Mouse (Mus musculus): ENCODE measurements around the gene Adm2.

The Adm2 gene

DNA sequence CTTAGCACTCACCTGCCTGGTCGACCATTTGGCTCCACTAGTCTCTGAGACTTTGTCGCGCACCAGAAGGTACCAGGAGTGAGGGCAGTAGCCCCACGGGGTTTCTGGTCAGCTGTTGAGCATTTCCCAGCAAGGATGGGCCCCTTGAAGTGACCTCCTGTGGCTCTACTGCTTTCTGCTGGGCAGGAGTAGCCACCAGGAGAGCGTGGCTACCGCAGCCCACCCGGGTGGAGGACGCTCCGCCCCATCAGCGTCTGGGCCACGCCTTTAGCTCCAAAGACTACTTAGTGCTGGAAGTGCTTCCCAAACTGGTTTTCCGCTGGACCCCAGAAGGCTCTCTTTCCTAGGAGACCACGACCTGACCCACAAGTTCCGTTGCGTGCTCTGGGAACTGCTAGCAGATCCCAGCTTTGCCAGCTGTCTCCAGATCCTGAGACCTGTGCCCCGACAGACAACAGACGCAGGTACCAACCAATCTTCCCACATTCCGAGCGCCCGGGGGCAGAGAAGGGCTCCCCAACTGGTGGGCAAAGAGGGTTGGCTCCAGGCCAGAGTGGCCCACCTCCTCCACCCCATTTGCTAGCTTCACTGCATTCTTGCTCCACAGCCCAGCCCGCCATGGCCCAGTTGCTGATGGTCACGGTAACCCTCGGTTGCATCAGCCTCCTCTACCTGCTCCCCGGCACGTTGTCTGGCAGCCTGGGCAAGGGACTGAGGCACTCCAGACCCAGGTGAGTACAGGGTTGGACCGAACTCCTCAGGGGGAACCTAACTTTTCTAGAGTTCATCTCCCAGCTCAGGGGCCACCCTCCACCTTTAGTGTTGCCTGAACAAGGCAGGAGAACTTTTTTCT, at the start of gene Adm2:
Adm2 (plus strand) TSS at position 51 of the 853 bp plus-strand sequence.
- DNase-seq (ENCODE audit: low spot score in 2 of 2) = no peak

DNA sequence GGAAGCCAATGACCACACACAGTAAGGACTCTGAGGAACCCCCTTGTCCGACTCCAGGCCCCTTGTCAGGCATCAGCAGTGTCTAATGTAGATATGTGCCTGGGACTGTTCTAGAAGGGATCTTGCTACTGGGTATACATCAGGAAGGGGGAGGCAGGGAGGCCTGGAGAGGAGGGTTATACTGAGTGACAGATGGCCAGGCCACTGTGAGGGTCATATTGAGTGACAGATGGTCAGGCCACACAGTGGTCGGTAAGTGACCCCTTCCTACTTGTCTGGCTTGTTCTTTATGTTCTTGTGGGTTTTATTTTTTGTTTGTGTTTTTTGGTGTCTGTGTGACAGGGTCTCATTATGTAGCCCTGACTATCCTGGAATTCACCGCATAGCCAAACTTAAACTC, 47.0 kb upstream of the Adm2 start:
- no peak for DNase-seq (ENCODE audit: low spot score in 2 of 2)

DNA sequence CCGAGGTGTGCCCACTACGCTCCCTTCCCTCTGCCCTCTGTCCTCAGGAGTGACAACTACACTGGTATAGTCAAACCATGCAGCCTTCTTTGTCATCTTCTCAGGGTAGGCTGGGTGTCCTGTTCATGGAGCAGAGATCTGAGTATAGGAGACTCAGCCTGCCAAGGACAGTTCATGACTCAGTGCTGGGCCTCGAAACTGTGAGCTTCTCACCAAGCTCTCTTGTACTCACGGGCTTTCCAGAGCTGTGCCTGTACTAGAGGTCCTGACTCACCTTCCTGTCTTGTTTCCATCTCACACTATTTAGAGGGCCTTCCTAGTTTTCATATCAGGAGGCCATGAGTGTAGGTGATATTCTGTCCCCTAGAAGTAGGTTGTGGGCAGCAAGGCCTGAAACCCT, 45.2 kb upstream of the Adm2 start:
- DNase-seq (ENCODE audit: low spot score in 2 of 2) = no peak

DNA sequence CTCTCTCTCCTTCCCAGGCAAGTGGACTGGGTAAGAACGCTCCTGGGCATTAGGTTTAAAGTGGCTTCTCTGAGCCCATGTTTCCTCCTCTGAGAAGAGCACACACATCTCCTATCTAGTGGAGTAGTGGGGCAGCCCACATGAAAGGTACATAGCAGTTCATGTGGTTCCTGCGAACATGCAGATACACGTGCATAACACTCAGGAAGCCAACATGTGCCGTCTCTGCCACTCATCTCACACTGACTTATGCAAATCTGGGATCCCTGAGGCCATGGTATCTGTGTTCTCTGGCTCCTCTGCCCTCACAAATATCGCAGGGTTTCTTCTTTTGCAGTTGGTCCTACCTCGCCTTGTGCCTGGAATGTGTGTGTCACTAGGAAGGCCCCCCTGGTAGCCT, 40.0 kb upstream of the Adm2 start:
- no peak for DNase-seq (ENCODE audit: low spot score in 2 of 2)

DNA sequence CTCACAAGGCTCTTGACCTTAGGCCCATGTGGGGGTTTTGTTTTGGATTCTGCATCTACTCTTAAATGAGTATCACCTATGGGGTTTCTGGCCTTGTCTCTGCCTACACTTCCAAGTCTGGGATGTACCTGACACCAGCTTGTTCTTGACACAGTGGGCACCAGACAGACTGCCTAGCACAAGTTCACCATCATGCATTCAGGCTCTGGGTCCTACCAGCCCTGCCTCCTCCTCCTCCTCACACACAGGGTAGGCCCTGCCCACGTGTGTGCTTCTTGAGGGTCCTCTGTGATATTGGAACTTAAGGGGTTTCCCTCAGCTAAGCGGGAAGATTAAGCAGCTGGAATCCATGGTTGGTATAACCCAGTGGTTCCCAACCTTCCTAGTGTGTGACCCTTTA, 38.4 kb upstream of the Adm2 start:
- no peak for DNase-seq (ENCODE audit: low spot score in 2 of 2)

DNA sequence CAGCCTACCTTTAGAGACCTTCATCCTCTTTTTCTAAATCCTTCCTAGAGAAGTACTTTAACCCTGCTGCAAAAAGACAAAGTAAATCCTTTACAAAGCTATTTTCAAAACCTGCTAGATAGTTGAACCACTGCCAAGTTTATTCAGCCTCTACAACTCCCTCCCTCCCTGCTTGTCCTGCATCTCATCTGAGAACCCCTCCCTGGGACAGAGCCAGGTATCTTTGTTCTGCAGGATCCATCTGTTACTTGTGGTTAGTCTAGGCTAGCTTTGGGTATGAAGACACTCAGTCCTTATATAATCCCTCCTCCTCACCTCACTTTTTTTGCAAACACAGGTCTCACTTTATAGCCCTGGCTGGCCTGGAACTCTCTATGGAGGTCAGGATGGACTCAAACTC, 37.5 kb upstream of the Adm2 start:
- no peak for DNase-seq (ENCODE audit: low spot score in 2 of 2)

DNA sequence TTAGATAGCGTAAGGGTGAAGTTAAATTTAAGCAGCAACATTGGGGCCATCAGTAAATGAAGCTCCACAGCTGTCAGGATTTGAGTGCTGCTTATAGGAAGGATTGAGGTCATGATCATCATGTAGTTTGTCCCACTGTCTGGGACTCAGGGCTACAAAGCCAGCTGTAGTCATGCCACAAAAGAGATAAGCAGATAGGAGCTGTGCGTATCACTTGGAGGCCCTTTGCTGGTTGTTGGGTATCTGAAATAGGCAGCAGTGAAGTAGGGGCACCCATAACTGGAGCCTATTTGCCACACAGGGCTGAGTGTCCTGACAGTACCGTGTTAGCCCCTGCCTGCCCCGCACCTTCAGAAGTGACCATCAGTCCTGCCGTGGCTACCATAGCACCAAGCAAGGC, 37.0 kb upstream of the Adm2 start:
- no peak for DNase-seq (ENCODE audit: low spot score in 2 of 2)

DNA sequence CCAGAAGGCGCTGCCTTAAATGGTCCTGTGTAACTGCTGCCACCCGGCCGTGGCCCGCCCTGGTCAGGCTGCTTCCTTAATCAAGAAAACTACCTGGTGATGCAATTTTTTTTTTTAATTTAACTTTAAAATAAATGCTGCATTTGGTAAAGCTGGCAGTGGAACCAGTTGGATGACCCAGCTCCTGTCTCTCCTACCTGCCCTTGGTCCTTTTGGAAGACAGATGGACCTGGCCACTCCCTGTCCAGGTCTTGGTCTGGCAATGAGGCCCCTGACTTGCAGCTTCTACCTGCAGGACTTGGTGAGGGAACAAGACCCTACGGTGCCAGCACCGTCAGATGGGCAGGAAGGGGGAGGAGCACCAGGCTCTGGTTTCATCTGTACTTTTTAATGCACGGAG, 36.4 kb upstream of the Adm2 start:
- DNase-seq (ENCODE audit: low spot score in 2 of 2) = no peak

DNA sequence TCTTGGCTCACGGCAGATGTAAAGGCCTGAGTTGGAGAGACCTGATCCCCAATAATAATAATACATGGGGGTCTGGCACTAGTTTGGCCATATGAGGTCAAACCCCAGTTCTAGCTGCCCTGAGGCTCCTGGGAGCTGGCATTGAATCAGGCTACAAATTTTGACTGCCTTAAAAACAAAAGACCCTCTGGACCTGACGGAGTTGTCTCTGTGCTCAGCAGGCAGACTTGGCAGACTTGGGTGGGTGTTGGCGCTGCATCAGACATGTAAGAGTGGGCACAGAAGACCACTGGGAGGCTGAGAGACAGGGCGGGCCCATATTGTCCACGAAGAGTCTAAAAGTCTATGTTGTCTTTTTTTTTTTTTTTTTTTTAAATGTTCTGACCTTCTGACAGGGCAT, 35.9 kb upstream of the Adm2 start:
- no peak for DNase-seq (ENCODE audit: low spot score in 2 of 2)

DNA sequence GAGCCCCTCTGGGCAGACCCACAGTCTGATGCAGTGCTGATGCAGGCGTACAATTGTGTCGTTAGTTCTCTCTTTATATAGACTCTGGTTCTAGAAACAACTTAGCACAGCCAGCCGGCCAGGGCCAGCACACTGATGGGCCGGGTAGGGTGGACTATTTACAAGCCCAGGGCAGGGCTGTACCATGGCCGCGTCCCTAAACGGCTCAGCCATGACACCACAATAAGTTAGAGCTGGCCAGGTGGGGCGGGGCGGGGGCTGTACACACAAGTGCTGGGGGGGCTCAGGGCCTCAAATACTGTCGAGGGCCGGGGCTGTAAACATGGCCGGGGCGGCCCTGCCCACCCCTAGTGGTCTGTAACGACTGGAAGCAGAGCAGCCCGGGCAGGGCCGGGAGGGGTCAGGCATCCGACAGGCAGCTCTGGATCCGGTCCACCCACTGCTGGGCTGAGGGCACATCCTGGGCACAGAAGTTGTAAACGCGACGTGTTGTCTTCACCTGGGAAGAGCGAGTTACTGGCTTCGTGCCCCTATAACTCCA, 34.2 kb upstream of the Adm2 start:
- DNase-seq (ENCODE audit: low spot score in 2 of 2) = no peak

DNA sequence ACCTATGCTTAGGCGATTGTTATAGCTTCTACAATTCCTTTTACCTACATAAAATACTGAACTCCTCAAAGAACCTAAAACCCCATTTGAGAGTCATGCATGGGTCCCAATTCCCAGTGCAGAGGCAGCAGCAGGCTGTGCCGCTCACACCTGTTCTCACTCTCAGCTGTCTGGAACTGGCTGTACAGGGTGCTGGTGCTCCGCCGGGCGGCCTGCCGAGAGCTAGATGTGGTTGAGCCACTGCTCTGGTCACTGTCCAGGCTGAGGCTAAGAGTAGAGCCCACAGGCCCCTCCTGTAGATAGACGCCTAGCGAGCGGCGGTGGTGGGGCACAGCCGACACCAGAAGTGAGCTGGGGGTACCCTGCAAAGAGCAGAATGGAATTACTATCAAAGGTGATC, 33.1 kb upstream of the Adm2 start:
- no peak for DNase-seq (ENCODE audit: low spot score in 2 of 2)

DNA sequence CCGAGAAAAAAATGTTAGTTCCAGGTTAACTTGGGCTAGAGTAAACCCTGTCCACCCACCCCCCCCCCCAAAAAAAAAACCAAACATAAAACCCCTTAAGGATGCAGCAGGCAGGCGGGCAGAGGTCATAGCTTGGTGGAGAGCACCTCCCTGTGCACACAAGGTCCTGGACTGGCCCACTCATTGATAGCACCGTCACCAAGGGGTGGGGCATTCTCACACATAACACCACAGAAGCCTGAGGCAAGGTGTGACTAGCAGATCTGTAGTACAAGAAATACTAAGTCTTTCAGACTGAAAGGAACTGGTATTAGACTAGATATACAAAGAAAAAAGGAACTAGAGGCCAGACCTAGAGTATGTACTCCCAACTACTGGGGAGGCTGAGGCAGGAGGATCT, 31.0 kb upstream of the Adm2 start:
- no peak for DNase-seq (ENCODE audit: low spot score in 2 of 2)

DNA sequence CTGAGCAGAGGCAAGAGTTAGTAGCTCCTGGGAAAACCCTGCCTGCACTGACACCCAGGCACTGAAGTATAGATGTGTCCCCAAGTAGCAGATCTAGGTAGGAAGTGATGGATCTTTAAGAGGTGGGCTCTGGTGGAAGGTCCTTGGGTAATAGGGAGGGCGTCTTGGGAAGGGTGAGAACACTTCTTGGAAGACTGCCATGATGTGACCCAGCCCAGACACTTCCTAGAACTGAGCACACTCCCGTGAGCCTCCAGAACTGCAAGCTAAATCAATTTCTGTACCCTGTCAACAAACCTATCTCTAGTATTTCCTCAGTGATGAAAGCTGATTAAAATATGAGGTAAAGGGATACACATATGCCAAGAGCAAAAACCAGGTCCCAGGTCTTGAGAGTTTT, 29.7 kb upstream of the Adm2 start:
- no peak for DNase-seq (ENCODE audit: low spot score in 2 of 2)

DNA sequence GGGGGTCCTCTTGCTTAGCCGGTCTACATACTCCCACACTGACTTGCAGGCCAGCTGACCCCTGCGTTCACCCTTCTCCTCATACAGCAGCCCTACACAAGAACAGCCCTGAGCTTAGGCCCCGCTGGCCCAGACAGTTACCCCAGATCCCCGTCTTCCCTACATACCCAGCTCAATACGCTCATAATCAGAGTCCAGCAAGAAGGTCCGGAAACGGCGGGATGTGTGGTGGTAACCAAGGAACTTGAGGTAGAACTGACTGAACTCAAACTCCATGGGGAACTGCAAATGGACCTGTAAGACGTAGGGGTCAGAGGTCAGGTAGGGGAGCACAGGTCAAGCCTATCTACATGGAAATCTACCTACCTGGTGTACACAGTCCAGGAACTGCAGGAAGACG, 28.7 kb upstream of the Adm2 start:
- no peak for DNase-seq (ENCODE audit: low spot score in 2 of 2)

DNA sequence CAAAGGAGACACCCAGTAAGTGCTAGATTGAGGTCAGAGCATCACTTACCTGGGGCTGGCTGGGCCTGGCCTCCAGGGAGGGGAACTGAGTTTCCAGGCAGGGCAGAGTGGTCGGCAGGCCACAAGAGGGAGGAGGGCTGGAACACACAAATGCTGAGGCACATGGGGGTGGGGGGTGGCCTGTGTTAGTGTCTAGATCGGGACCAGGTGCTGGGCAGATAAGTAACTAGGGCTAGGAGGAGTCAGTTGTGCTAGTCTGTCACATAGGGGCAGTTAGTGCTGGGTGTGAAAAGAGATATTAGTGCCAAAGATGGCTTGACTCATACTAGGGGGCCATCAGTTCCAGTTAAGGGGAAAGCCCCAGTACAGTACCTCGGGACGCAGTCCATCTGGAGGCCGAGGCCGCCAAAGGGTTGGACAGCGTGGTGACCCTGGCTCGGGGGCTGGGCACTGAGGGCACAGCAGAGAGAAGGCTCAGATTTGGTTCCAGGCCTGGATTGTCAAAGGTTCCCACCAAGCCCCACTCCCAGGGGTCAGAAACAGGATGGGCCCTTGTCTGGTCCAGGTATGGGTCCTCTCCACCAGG, 26.8 kb upstream of the Adm2 start:
- DNase-seq (ENCODE audit: low spot score in 2 of 2) = no peak

DNA sequence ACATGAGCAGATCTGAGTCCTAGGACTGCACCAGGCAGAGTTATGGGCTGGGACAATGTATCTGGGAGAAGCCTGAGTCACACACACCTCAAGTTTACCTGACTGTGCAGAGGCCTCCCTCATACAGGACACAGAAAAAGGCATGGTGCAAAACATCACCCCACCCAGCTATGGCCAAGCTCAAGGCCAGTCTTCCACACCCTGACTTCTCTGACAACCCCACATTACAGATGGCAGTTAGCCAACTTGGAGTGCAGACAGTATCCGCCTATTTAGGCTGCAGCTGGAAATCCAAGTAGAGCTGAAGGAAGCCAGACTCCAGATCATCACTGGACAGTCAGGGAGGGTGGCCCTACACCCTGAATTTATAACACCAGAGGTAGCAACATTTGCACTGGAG, 26.1 kb upstream of the Adm2 start:
- no peak for DNase-seq (ENCODE audit: low spot score in 2 of 2)

DNA sequence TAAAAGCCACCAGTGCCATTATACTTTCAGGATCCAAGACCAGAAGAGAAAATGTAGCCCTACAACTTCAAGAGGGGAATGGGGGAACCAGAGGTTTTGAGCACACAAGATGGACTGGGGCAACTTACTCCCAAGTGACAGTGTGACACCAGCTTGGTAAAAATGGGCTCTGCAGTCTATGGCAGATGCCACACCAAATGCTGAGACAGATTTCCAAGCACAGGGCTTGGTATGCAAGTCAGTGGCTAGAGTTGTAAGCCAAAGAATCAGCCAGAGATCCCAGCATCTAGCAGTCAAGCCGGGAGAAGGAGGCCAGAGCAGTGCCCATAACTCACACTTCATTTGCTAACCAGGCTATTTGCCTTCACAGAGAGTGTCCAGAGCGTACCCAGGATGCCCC, 24.8 kb upstream of the Adm2 start:
- no peak for DNase-seq (ENCODE audit: low spot score in 2 of 2)

DNA sequence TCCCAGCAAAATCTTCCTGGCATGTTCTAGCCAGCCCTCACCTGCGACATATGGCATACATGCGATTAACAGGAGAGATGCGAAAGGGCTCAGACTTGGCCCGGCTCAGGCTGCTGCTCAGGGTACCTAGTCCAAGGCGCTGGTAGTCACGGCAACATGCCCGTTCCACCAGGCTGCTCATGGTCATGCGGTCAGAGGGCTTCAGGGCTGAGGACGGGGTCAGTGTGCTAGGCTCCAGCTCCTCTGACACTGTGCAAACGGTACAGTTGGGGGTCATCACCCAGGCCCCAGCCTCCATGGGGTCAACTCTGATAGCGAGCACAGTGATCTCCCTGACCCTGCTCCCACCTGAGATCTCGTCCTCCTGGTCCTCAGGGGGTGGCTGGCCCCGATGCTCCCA, 22.3 kb upstream of the Adm2 start:
- no peak for DNase-seq (ENCODE audit: low spot score in 2 of 2)

DNA sequence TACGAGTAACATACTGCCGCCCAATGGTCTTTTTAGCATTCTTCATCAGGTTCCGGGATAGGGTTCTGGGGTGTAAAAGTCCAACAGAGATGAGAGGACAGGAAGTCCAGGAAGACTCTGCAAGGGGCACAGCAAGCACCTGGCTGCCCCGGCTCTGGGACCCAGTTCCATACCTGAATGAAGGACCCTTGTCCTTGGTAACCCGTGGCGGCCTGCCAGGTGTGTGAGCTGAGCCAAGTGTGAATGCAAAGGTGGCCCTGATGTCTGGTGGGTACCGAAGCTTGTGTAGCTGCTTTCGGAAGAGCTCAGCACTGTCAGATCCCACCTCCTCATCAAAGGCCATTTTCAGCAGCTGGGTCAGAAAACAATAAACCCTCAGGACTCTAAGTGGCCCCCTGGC, 21.9 kb upstream of the Adm2 start:
- no peak for DNase-seq (ENCODE audit: low spot score in 2 of 2)

DNA sequence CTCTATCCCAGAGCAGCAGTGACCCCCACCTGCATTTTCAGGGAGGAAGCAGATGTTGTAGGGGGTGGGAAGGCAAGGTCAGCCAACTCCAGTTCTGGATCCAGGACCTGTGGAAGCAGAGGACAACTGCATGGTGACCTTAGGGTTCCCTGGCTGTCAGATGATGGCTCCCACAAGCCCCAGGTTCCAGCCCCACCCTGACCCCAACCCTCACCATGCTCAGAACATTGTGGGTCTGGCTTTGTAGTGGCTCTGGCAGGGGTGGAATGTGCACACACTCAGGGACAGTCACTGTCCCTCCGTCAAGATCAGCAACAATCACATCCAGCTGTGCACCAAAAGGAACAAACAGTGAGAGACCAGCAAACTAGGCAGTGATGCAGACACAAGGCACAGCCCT, 16.6 kb upstream of the Adm2 start:
- DNase-seq (ENCODE audit: low spot score in 2 of 2) = no peak

DNA sequence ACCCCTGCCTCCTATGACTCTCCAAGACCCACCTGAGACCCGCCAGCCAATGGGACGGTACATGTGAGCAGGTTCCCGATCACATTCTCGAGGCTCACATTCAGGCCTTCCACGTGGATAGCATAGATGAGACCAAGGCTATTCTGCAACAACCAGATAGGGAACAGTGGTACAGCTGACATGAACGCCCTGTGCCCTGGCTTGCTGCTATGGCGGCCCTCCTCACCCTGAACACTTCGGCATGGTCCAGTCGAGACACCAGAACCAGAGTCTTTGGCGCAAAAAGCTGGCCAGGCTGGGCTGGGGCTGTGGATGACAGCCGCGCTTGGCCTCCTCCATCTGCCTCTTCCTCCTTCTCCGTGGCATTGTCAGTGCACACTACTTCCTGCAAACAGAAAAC, 15.1 kb upstream of the Adm2 start:
- no peak for DNase-seq (ENCODE audit: low spot score in 2 of 2)

DNA sequence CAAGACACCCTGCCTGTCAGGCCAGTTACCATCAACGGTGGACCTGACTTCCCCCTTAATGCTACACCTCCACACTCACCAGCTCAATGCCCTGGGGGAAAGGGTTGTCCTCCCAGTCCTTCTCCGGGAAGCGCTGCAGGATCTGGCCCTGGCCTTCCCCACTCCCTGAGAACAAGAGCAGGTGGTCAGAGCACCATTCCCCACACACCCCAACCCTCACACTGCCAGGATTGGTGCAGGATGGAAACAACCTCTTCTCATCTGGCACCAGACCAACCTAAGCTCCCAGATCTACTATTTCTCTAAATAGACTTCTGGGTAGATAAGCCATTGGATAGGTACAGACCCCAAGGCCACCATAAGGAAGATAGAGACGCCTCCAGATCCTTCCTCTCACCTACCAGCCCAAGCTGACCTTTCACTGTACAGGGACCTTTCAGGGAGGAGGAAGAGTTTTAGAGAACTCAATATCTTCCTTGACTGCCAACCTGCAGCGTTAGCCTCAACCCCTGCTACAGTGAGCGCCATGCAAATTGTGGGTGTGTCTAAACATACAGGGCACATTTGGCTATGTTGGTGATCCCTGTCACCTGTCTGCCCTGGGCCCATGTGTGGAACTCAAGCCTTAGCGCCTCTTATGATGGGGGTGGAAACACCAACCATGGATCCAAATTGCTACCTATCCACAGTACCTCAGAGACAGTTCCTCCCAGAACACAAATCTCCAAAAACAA, 13.9 kb upstream of the Adm2 start:
- no peak for DNase-seq (ENCODE audit: low spot score in 2 of 2)

DNA sequence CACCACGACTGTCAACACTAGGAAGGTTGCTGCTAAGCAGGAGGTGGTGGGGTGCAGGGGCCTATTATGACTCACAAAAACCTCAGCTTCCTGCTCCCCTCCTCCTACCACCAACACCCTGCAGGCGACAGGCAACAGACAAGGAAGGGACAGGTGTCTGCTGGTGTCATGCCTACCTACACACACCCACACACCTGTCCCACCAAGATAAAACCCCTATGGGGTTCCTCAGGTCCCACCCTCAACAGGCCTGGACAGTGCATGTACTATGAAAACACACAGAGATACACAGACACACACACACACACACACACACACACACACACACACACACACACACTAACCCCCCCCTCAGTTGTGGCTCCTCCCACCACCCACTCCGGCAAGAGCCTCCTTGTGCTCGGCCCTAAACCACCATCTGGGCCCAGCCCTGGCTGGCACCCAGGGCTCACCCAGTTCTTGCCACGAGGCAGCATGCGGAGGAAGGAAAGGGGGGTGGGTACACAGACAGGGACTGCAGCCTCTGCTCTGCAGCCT, 12.5 kb upstream of the Adm2 start:
- no peak for DNase-seq (ENCODE audit: low spot score in 2 of 2)

Data from spleen, postnatal 14 days (tissue).